ENCODE assay signal across 17 mouse cellular contexts in the genomic region with DNA sequence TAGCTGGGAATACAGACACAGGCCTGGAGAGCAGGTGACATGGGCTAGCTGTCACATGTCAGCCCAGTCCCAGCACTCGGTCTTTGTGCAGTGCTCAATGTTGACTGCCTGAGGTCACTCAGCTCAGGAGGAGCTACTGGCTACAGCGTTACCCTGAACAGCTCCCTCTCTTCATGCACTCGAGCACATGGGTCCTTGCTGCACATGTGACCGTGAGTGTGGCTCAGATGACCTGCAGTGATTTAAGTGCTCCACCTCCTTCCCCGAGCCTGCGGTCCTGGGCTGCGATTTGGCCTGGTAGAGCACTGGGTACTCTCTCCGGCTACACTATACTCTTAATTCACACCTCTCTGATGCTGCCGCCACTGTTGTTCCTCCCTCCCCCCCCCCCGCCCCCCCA. TPM values are rescaled to one million over a fixed set of nuclear protein-coding genes. Genes with fewer than 3 reads are reported as not detected.
A peak's percentile ranks its signal among the peaks of the same experiment; 100 is the strongest.
DNase-seq lines count a peak whose midpoint lies in the region; ATAC-seq lines count a peak whose summit lies in the region.
"Had no signal": no experiment of that assay in that cellular context is flagged by ENCODE, and none has a peak within 500 bp of the region (broad histone marks: within the 10 kb centered on the region; RNA-seq: fewer than 3 reads in every experiment).

No protein-coding gene starts in this region.

- H3K4me3 ChIP-seq in forebrain, embryonic 15.5 days = no peak overlapping the region
- no peak overlapping the region for H3K4me3 ChIP-seq in forebrain, embryonic 10.5 days
- peak overlapping the region; percentile 34 for H3K4me3 ChIP-seq in megakaryocyte, embryonic 14.5 days (replicated peaks)
- H3K4me3 ChIP-seq: heart, embryonic 10.5 days; hindbrain, embryonic 10.5 days had no signal

- no peak overlapping the region for H3K9ac ChIP-seq in forebrain, embryonic 15.5 days (replicated peaks)

- peaks cover 75% of the 10 kb centered on the region for H3K4me1 ChIP-seq in forebrain, embryonic 15.5 days
- peaks cover 21% of the 10 kb centered on the region for H3K4me1 ChIP-seq in forebrain, embryonic 10.5 days
- peaks cover 91% of the 10 kb centered on the region for H3K4me1 ChIP-seq in megakaryocyte, embryonic 14.5 days

- H3K9me3 ChIP-seq in forebrain, embryonic 15.5 days = no peaks in the 10 kb centered on the region
- H3K9me3 ChIP-seq in forebrain, embryonic 10.5 days = no peaks in the 10 kb centered on the region
- no peaks in the 10 kb centered on the region for H3K9me3 ChIP-seq in megakaryocyte, embryonic 14.5 days
- H3K9me3 ChIP-seq: heart, embryonic 10.5 days; hindbrain, embryonic 10.5 days had no signal

- peak overlapping the region; percentile 73 for H3K27ac ChIP-seq in forebrain, embryonic 15.5 days (replicated peaks)
- no peak overlapping the region for H3K27ac ChIP-seq in forebrain, embryonic 10.5 days
- H3K27ac ChIP-seq: hindbrain, embryonic 10.5 days had no signal

- H3K4me2 ChIP-seq in forebrain, embryonic 15.5 days (replicated peaks) = no peak overlapping the region

- ATAC-seq in forebrain, embryonic 15.5 days (replicated peaks) = no peak
- no peak for ATAC-seq in megakaryocyte, adult 5-6 weeks (ENCODE audit: poor library complexity, severe bottlenecking)

- H3K27me3 ChIP-seq in forebrain, embryonic 15.5 days = no peaks in the 10 kb centered on the region
- no peaks in the 10 kb centered on the region for H3K27me3 ChIP-seq in forebrain, embryonic 10.5 days (ENCODE audit: poor library complexity, severe bottlenecking)
- peaks cover 2% of the 10 kb centered on the region for H3K27me3 ChIP-seq in megakaryocyte, embryonic 14.5 days (replicated peaks)

- 51% methylated on average over 10 of the region's 10 CpGs for WGBS in forebrain, embryonic 15.5 days
- WGBS in forebrain, embryonic 10.5 days = 80% methylated on average over 10 of the region's 10 CpGs

- peak; percentile 50 for DNase-seq in cerebellum, adult 11-12 months
- no peak for DNase-seq in cerebellum, postnatal 4 days (ENCODE audit: low spot score in 2 of 2)
- no peak for DNase-seq in forebrain, embryonic 10.5 days (ENCODE audit: extremely low spot score, low spot score)
- peak; percentile 55 for DNase-seq in lung, postnatal 36 days
- no peak for DNase-seq in thymus, postnatal 0 days (ENCODE audit: low spot score)
- DNase-seq: adrenal gland, adult 2 months; gastrocnemius, postnatal 36 days; kidney, adult 18-20 months; kidney, postnatal 10 days; left cerebral cortex, postnatal 4 days; liver; thymus, postnatal 36 days had no signal

- peaks cover 12% of the 10 kb centered on the region for H3K36me3 ChIP-seq in forebrain, embryonic 15.5 days
- H3K36me3 ChIP-seq in forebrain, embryonic 10.5 days (replicated peaks) = peaks cover 42% of the 10 kb centered on the region
- H3K36me3 ChIP-seq in megakaryocyte, embryonic 14.5 days (replicated peaks; ENCODE audit: low read length) = peaks cover 55% of the 10 kb centered on the region

RNA-seq across cellular contexts. Expression of a gene that starts 11.5 kb away (rescaled TPM):
- polyA plus RNA-seq in forebrain, embryonic 15.5 days (2015; fragmentation: Nextera tagmentation; extraction: Ambion mirVana) = 94.8 and 99.9 TPM in 2 replicates
- 63.3 and 70.8 TPM in 2 replicates for polyA plus RNA-seq in forebrain, embryonic 10.5 days (2016; fragmentation: Nextera tagmentation; extraction: Ambion mirVana)
- 23.4 and 30.0 TPM in 2 replicates for polyA plus RNA-seq in megakaryocyte, embryonic 14.5 days (2012; ENCODE audit: insufficient read depth, low replicate concordance)
- total RNA-seq in megakaryocyte, adult 5-6 weeks (2015) = 13.9 and 14.1 TPM in 2 replicates
- 9.6 and 12.3 TPM in 2 replicates for total RNA-seq in megakaryocyte, adult 5-6 weeks (2017)
- 39.6 and 42.7 TPM in 2 replicates for polyA plus RNA-seq in thymus, postnatal 0 days (2015; fragmentation: Nextera tagmentation; extraction: Ambion mirVana)

RNA-seq across cellular contexts. Expression of a gene that starts 23.8 kb away (rescaled TPM):
- polyA plus RNA-seq in forebrain, embryonic 15.5 days (2015; fragmentation: Nextera tagmentation; extraction: Ambion mirVana) = 10.5 and 11.6 TPM in 2 replicates
- polyA plus RNA-seq in forebrain, embryonic 10.5 days (2016; fragmentation: Nextera tagmentation; extraction: Ambion mirVana) = 2.0 and 3.4 TPM in 2 replicates
- polyA plus RNA-seq in megakaryocyte, embryonic 14.5 days (2012; ENCODE audit: insufficient read depth, low replicate concordance) = 27.2 and 34.9 TPM in 2 replicates
- total RNA-seq in megakaryocyte, adult 5-6 weeks (2015) = 53.6 and 54.4 TPM in 2 replicates
- total RNA-seq in megakaryocyte, adult 5-6 weeks (2017) = 129 and 161 TPM in 2 replicates
- 12.4 and 18.4 TPM in 2 replicates for polyA plus RNA-seq in thymus, postnatal 0 days (2015; fragmentation: Nextera tagmentation; extraction: Ambion mirVana)

RNA-seq across cellular contexts. Expression of a gene that starts 38.4 kb away (rescaled TPM):
- 19.4 and 19.5 TPM in 2 replicates for polyA plus RNA-seq in forebrain, embryonic 15.5 days (2015; fragmentation: Nextera tagmentation; extraction: Ambion mirVana)
- 1.6 and 1.7 TPM in 2 replicates for polyA plus RNA-seq in forebrain, embryonic 10.5 days (2016; fragmentation: Nextera tagmentation; extraction: Ambion mirVana)
- 0.03 TPM in 1 of 2 replicates, not detected in the other for polyA plus RNA-seq in megakaryocyte, embryonic 14.5 days (2012; ENCODE audit: insufficient read depth, low replicate concordance)
- total RNA-seq in megakaryocyte, adult 5-6 weeks (2015) = 0.33 and 1.3 TPM in 2 replicates
- total RNA-seq in megakaryocyte, adult 5-6 weeks (2017) = 0.44 and 0.49 TPM in 2 replicates
- 2.0 and 2.3 TPM in 2 replicates for polyA plus RNA-seq in thymus, postnatal 0 days (2015; fragmentation: Nextera tagmentation; extraction: Ambion mirVana)

Comparison
In these comparisons a context has a peak if more than half of its experiments do, and no peak if none do; other contexts are left out.
1. DNase-seq: peak in cerebellum, adult 11-12 months (single experiment) and lung, postnatal 36 days (single experiment); none in cerebellum, postnatal 4 days (0 of 2), forebrain, embryonic 10.5 days (single experiment) and thymus, postnatal 0 days (single experiment).